Mouse (Mus musculus) T-cell, adult 2 months (primary cell): ENCODE data around the gene Mfsd6.

ENCODE experiments used
- DNase-seq: peaks from one replicate; pipeline ENCODE4 v3.0.0; 2022; ENCODE audit warnings: low spot score

The Mfsd6 gene

DNA sequence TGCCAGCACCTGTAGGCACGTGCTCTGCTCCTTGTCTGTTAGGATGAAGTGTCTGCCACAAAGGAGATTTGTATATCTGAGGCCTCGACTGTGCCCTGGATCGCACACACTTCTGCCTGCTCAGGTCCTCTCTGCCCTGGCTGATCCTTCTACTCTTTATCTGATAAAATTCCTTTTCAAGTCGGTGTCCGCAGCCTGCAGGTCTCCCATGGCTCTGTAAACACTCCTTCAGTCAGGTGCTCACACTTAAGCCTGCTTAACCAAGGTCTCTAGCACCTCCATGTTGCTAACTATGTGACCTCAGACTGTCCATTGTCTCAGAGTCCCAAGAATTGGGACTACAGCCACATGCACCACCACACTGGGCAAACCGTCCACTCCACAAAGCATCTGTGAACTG lies 87.0 kb downstream of the Mfsd6 start:
- DNase-seq = no peak

DNA sequence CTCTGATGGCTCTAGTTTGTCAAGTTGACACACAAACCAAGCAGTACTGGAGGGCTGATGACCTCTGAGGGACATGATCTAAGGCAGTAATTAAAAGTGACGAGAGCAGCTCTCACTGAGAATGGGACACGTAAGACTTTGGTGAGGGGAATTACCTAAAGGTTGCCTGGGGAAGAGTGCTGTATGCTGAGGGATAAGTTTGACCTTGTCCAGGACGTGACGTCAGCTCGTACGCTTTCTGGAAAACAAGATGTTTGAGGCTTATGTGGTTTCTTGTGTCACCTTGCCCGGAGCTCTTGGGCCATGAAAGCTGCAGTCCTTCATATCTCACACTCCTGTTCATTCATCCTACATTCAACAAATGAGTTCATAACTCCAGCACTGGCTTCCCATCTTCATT lies 88.2 kb downstream of the Mfsd6 start:
- DNase-seq = no peak

GRCm38 (mm10) chr1:52638101-52638500 lies 89.2 kb downstream of the Mfsd6 start:
- no peak for DNase-seq

DNA sequence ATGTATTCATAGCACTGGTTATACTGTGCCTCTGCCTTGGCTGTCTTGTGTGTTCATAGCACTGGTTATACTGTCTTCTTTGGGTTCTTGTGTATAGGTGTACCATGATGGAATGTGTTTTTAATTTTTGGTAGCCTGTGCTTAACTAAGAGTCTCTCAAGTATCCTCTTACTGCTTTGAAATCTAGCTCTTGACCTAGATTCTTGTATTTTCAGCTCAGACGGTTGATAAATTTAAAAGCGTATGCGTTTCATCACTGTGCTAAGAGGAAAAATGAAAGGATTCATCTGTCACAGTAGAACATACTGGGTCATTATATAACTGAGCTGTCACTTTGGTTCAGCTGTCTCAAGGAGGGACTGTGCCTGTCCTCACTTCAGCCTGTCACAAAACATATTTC lies 91.3 kb downstream of the Mfsd6 start:
- DNase-seq = no peak

- no peak for DNase-seq
These were observed 93.0 kb downstream of the Mfsd6 start for GRCm38 (mm10) chr1:52634251-52634650.

- DNase-seq = peak; percentile 47
These were observed 95.7 kb downstream of the Mfsd6 start for GRCm38 (mm10) chr1:52631570-52631969.

DNA sequence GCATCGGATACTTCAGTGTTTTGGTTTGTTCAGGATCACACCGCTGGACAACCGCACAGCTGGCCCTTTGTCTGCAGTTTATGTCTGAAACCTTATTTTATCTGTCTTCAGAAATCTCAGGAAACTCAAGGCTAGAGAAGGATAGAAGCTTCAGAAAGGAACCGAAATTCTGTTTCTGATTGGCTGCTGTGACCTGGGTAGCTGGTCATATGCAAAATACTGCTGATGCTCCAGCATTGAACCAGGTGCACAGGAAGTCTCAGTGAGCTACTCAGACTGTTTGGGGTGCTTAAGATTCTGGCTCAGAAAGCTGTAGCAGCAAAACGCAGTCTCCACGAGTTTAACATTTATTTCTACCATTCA lies 96.3 kb downstream of the Mfsd6 start:
- peak; percentile 79 for DNase-seq

GRCm38 (mm10) chr1:52630248-52630936 lies 96.9 kb downstream of the Mfsd6 start, which contains the start of gene Nemp2:
Gene Nemp2, plus strand, starts transcription at chr1:52630703.
- DNase-seq = peak; percentile 92

DNA sequence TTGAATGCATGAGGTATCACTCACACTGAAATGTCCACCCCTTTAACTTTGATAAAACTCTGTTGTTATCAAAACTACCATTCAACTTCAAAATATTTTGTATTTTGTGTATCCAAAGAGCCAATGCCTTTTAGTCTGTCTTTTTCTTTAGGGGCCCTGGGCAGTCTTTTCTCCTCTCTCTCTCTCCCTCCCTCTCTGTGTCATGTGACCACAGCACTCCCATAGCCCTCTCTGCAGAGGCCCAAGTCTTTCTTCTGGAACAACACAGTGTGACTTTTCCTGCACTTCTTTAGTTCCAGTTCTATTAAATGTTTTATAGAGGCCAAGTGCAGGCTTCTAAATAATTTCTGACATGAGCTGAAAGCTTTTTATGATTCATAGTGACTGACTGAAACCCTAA lies 106.8 kb downstream of the Mfsd6 start:
- DNase-seq = no peak

DNA sequence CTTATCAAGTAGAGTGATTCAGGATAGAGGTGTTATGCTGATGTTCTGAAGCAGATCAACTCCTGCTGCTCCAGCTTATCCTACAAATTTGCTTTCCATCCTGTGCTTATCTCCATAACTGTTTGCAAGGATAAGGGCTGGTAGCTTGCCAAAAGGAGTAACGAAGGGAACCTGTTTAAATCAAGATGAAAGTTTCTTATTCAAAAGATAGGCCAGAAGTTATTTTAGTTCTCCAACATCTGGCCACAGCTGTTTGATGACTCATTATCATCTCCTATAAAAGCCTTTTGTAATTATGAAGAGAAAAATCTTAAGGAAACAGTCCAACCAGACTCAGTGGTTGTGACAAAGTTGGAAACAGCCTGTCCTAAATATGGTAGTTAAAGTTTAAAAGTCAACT lies 109.0 kb downstream of the Mfsd6 start:
- DNase-seq = no peak

DNA sequence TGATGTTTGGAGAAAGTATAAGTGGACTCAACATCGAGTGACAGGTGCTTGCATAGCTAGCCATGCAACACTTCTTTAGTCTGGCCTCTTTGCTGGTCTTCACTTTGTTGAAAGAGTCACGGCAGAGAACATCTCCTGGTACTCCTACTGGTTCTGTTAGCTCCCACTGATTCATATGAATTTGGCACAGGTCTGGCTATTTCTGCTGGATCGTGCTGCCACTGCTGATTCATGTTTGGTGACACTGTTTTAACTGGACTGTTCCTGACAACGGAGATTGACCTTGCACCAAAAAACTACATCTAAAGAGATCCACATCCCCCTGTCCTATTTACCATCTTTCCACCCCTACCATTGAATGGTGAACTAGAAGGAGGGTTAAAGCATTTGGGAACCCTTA lies 118.8 kb downstream of the Mfsd6 start:
- DNase-seq = no peak

- DNase-seq = peak; percentile 26
These were observed 119.6 kb downstream of the Mfsd6 start for GRCm38 (mm10) chr1:52607700-52608099.
